Mouse (Mus musculus): ENCODE results near the gene Aldh1a1.

DNA sequence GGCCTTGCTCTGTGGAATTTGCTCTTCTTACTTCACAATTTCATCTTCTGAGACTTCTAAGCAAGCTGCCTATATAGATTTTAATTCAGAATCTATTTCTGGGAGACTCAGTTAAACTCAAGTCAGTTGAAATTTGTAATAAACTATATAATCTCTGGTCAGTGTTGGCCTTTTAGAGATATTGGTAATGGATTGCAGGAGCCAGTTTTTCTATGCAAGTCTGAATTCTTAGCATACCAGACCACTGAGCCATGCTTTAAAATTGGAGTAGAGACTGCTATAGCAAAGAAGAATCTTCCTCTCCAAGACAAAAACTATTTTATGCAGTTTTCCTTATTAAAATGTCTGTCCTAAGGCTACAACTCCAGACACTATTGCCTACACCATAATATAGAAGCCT, 4.0 kb downstream of the Aldh1a1 start:
- TF ChIP-seq CHD2 (IDR thresholded peaks at IDR 0.05; ENCODE audit: low read length) (no peak), MXI1 (IDR thresholded peaks at IDR 0.05; ENCODE audit: low read depth, low read length) (no peak), CTCF (conservative IDR thresholded peaks at IDR 0.05 in 1 of 2, IDR thresholded peaks at IDR 0.05 in 1 of 2; ENCODE audit: low read depth in 2 of 2, low read length in 2 of 2) (no peak), POLR2A (IDR thresholded peaks at IDR 0.05; ENCODE audit: low read depth, low read length) (no peak), JUND (conservative IDR thresholded peaks at IDR 0.05; ENCODE audit: low read depth, low read length) (no peak), POLR2AphosphoS2 (IDR thresholded peaks at IDR 0.05; ENCODE audit: low read depth, low read length) (no peak), GABPA (IDR thresholded peaks at IDR 0.05; ENCODE audit: insufficient replicate concordance, low read depth, low read length) (no peak), SMC3 (IDR thresholded peaks at IDR 0.05; ENCODE audit: low read depth, low read length) (no peak), BHLHE40 (IDR thresholded peaks at IDR 0.05; ENCODE audit: low read depth, low read length) (no peak)

Measured in CH12.LX (cell line).